Mouse (Mus musculus): Measurements from ENCODE around the gene Cfap77. TPM values are rescaled to one million over a fixed set of nuclear protein-coding genes. Genes with fewer than 3 reads are reported as not detected.

Cfap77 gene
- polyA plus RNA-seq, 1 experiment from 2014 or later = 0.13 TPM

GRCm38 (mm10) chr2:29046151-29046550, 8.7 kb downstream of the Cfap77 start:
- H3K4me3 ChIP-seq (replicated peaks) = no peak overlapping the region
- H3K9me3 ChIP-seq (replicated peaks) = no peaks in the 10 kb centered on the region
- 63% methylated on average over 16 of the region's 16 CpGs for WGBS (ENCODE audit: insufficient replicate concordance)
- no peak overlapping the region for H3K4me2 ChIP-seq
- no peaks in the 10 kb centered on the region for H3K36me3 ChIP-seq
- no peak for DNase-seq
- H3K27me3 ChIP-seq = peaks cover 28% of the 10 kb centered on the region
- peaks cover 3% of the 10 kb centered on the region; the same call in 1 of the 2 replicates for H3K4me1 ChIP-seq (replicated peaks)
- H3K27ac ChIP-seq = no peak overlapping the region
- no peak overlapping the region for H3K9ac ChIP-seq
- no peak for ATAC-seq (ENCODE audit: low read depth)

DNA sequence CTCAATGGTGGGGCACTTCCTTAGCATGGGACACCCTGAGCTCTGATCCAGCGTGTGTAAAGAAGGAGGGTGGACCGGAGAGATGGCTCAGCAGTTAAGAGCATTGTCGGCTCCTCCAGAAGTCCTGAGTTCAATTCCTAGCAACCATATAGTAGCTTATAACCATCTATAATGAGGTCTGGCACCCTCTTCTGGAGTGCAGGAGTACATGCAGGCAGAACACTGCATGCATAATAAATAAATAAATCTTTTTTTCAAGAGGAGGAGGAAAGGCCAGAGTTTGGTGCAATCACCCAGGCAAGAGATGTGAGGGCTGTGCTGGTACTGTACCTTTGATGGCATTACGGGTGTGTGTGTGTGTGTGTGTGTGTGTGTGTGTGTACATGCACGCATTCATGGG, 12.7 kb downstream of the Cfap77 start:
- WGBS (ENCODE audit: insufficient replicate concordance) = 65% methylated on average over 5 of the region's 5 CpGs
- Histone ChIP-seq H3K27me3 (peaks cover 58% of the 10 kb centered on the region), H3K9ac (no peak overlapping the region), H3K27ac (no peak overlapping the region), H3K9me3 (replicated peaks) (no peaks in the 10 kb centered on the region), H3K4me2 (no peak overlapping the region), H3K4me1 (replicated peaks) (no peaks in the 10 kb centered on the region), H3K4me3 (replicated peaks) (no peak overlapping the region), H3K36me3 (no peaks in the 10 kb centered on the region)
- ATAC-seq (ENCODE audit: low read depth) (no peak), DNase-seq (no peak)

- Histone ChIP-seq H3K9ac (no peak overlapping the region), H3K4me2 (no peak overlapping the region), H3K4me1 (replicated peaks) (no peaks in the 10 kb centered on the region), H3K27me3 (peaks cover 58% of the 10 kb centered on the region), H3K4me3 (replicated peaks) (no peak overlapping the region), H3K36me3 (no peaks in the 10 kb centered on the region), H3K27ac (no peak overlapping the region), H3K9me3 (replicated peaks) (no peaks in the 10 kb centered on the region)
- no peak for ATAC-seq (ENCODE audit: low read depth)
- 25% methylated on average over 8 of the region's 8 CpGs for WGBS (ENCODE audit: insufficient replicate concordance)
- DNase-seq = no peak
Observed at GRCm38 (mm10) chr2:29041477-29041768, 13.4 kb downstream of the Cfap77 start.

DNA sequence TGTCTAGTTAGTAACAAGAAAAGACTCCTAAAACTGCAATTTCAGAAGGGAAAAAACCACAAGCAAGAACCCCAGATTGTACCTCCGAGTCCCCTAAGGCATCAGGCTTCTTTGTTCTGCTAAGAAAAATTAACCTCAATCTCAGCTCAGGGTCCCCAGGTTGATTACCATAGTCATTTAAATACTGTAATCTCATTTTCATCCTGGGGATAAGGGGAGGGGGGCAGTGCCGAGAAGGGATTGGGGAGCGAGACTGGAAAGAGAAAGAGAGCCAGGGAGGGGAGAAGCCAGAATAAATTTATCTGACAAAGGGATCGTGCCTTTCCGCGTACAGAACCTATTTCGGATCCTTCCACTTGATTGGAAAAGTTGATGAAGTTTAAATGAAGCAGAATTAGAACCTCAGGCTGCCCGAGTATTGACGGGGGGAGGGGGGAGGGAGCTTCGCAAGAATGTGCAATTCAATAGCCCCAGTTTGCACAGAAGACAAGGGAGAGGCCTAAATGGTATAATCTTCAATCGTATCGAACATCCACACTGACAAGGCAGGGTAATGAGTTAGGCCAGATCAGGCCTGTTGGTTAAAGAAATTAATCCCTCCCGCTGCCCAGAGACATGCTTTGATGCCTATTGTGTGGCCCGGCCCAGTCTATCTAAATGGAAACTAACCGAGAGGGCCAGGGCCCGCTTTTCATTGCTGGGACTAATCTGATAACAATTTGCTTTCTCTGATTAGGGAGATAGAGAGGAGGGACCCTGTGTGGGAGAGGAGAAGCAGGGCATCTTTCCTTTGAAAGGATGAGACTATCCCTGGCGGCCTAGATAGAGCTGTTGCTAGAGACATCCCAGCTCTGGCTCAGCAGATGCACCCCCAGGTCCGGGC, 14.0 kb downstream of the Cfap77 start:
- Histone ChIP-seq H3K27me3 (peaks cover 58% of the 10 kb centered on the region), H3K4me1 (replicated peaks) (no peaks in the 10 kb centered on the region), H3K9ac (no peak overlapping the region), H3K27ac (no peak overlapping the region), H3K4me3 (replicated peaks) (no peak overlapping the region), H3K4me2 (no peak overlapping the region), H3K36me3 (no peaks in the 10 kb centered on the region), H3K9me3 (replicated peaks) (no peaks in the 10 kb centered on the region)
- DNase-seq = no peak
- ATAC-seq (ENCODE audit: low read depth) = no peak
- WGBS (ENCODE audit: insufficient replicate concordance) = 19% methylated on average over 18 of the region's 18 CpGs

GRCm38 (mm10) chr2:29039741-29040140, 15.1 kb downstream of the Cfap77 start:
- Histone ChIP-seq H3K4me2 (no peak overlapping the region), H3K36me3 (no peaks in the 10 kb centered on the region), H3K4me3 (replicated peaks) (no peak overlapping the region), H3K27ac (no peak overlapping the region), H3K27me3 (peaks cover 54% of the 10 kb centered on the region), H3K9me3 (replicated peaks) (no peaks in the 10 kb centered on the region), H3K4me1 (replicated peaks) (no peaks in the 10 kb centered on the region), H3K9ac (no peak overlapping the region)
- ATAC-seq (ENCODE audit: low read depth) = no peak
- DNase-seq = no peak
- WGBS (ENCODE audit: insufficient replicate concordance) = 34% methylated on average over 5 of the region's 5 CpGs

GRCm38 (mm10) chr2:29035698-29036097, 19.2 kb downstream of the Cfap77 start:
- WGBS (ENCODE audit: insufficient replicate concordance) = 63% methylated on average over 8 of the region's 8 CpGs
- no peak overlapping the region for H3K4me2 ChIP-seq
- no peaks in the 10 kb centered on the region for H3K36me3 ChIP-seq
- ATAC-seq (ENCODE audit: low read depth) (peak; percentile 78), DNase-seq (no peak)
- H3K9ac ChIP-seq = no peak overlapping the region
- H3K27me3 ChIP-seq = peaks cover 26% of the 10 kb centered on the region
- no peak overlapping the region for H3K4me3 ChIP-seq (replicated peaks)
- no peaks in the 10 kb centered on the region for H3K9me3 ChIP-seq (replicated peaks)
- H3K4me1 ChIP-seq (replicated peaks) = no peaks in the 10 kb centered on the region
- H3K27ac ChIP-seq = peak overlapping the region; percentile 63; the same call in 1 of the 2 replicates

DNA sequence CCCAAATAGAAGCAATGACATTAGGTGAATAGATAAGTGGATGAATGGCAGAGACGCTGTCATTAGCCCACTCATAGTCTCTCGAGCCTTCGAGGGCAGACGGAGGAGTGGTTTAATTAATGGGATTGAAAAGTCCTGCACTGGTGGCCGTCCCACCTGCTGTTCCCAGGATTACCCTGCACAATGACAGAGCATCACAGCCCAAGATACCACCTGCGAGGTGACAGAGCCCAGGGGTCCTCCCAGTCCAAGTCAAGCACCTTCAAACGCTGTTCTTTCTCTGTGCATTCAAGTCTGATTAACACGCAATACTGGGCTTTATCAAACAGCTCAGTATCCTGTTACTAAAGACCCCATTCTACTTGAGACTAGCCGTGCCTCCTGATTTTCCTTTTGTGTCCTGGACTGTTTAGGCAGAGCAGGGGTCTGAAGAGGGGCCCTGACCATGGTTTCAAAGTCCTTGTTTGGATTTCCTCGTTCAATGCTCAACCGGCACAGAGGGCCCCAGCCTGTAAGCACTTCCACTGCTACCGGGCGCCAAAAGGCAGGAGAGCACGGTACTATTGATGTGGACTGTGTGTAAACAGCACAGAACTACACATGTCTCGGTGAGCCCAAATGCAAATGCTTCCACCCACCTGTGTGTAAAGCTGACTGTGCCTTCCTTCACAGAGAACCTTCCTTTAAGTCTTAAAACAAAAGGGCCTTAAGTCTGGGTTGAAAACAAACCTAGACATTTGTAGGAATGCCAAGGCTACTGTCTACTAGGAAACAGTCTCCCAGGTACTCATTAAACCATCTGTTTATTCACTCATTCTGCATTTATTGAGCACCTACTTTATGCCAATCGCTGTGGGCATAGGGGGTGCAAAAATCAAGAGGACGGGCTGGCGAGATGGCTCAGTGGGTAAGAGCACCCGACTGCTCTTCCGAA, 20.1 kb downstream of the Cfap77 start:
- peak; percentile 71 for ATAC-seq (ENCODE audit: low read depth)
- WGBS (ENCODE audit: insufficient replicate concordance) = 57% methylated on average over 20 of the region's 20 CpGs
- H3K27ac ChIP-seq = peak overlapping the region; percentile 67
- peaks cover 5% of the 10 kb centered on the region for H3K4me1 ChIP-seq (replicated peaks)
- no peak for DNase-seq
- H3K9ac ChIP-seq = no peak overlapping the region
- H3K27me3 ChIP-seq = peaks cover 17% of the 10 kb centered on the region
- H3K9me3 ChIP-seq (replicated peaks) = no peaks in the 10 kb centered on the region
- no peaks in the 10 kb centered on the region for H3K36me3 ChIP-seq
- no peak overlapping the region for H3K4me3 ChIP-seq (replicated peaks)
- H3K4me2 ChIP-seq = no peak overlapping the region

DNA sequence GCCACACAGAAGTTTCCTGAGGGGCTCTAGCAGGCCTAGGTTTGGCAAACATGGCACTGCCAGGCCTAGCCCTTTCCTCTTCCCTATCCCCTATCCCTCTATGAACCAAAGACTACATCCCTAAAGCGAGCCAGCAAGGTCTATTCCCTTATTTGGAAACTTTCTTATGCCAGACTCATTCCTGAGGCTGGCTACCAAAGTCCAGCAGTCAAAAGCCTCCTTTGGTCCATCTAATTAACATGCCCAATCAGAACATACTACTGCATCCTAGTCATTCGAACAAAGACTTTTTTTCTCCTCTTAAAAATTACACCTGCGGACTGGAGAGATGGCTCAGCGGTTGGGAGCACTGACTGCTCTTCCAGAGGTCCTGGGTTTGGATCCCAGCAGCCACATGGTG, 22.9 kb downstream of the Cfap77 start:
- Histone ChIP-seq H3K27me3 (no peaks in the 10 kb centered on the region), H3K4me1 (replicated peaks) (peaks cover 8% of the 10 kb centered on the region), H3K9me3 (replicated peaks) (no peaks in the 10 kb centered on the region), H3K4me3 (replicated peaks) (no peak overlapping the region), H3K9ac (no peak overlapping the region), H3K27ac (no peak overlapping the region), H3K36me3 (no peaks in the 10 kb centered on the region), H3K4me2 (no peak overlapping the region)
- DNase-seq (no peak), ATAC-seq (ENCODE audit: low read depth) (no peak)
- WGBS (ENCODE audit: insufficient replicate concordance) = 64% methylated on average over 4 of the region's 4 CpGs

- DNase-seq = no peak
- no peak for ATAC-seq (ENCODE audit: low read depth)
- 38% methylated on average over 20 of the region's 20 CpGs for WGBS (ENCODE audit: insufficient replicate concordance)
Observed at GRCm38 (mm10) chr2:29030048-29030734, 24.7 kb downstream of the Cfap77 start.

GRCm38 (mm10) chr2:29025284-29025683, 29.6 kb downstream of the Cfap77 start:
- no peak overlapping the region for H3K9ac ChIP-seq
- DNase-seq (no peak), ATAC-seq (ENCODE audit: low read depth) (no peak)
- H3K36me3 ChIP-seq = no peaks in the 10 kb centered on the region
- H3K27me3 ChIP-seq = no peaks in the 10 kb centered on the region
- H3K4me3 ChIP-seq (replicated peaks) = no peak overlapping the region
- H3K9me3 ChIP-seq (replicated peaks) = no peaks in the 10 kb centered on the region
- WGBS (ENCODE audit: insufficient replicate concordance) = 61% methylated on average over 5 of the region's 5 CpGs
- no peak overlapping the region for H3K27ac ChIP-seq
- H3K4me1 ChIP-seq (replicated peaks) = peaks cover 8% of the 10 kb centered on the region
- no peak overlapping the region for H3K4me2 ChIP-seq

More at GRCm38 (mm10) chr2:29030048-29030734, 24.7 kb downstream of the Cfap77 start:
- Histone ChIP-seq H3K9me3 (replicated peaks) (no peaks in the 10 kb centered on the region), H3K4me3 (replicated peaks) (no peak overlapping the region), H3K27me3 (no peaks in the 10 kb centered on the region), H3K4me2 (no peak overlapping the region), H3K9ac (no peak overlapping the region), H3K4me1 (replicated peaks) (peaks cover 8% of the 10 kb centered on the region), H3K36me3 (no peaks in the 10 kb centered on the region), H3K27ac (no peak overlapping the region)

- H3K36me3 ChIP-seq = no peaks in the 10 kb centered on the region
- no peak for ATAC-seq (ENCODE audit: low read depth)
- H3K9ac ChIP-seq = no peak overlapping the region
- 73% methylated on average over 7 of the region's 7 CpGs for WGBS (ENCODE audit: insufficient replicate concordance)
- H3K4me2 ChIP-seq = no peak overlapping the region
- H3K27me3 ChIP-seq = no peaks in the 10 kb centered on the region
- H3K4me1 ChIP-seq (replicated peaks) = peaks cover 10% of the 10 kb centered on the region
- no peaks in the 10 kb centered on the region for H3K9me3 ChIP-seq (replicated peaks)
- DNase-seq = no peak
- H3K4me3 ChIP-seq (replicated peaks) = no peak overlapping the region
- no peak overlapping the region for H3K27ac ChIP-seq
Observed at GRCm38 (mm10) chr2:29023001-29023400, 31.9 kb downstream of the Cfap77 start.

Data from liver, embryonic 13.5 days (tissue).